Mouse (Mus musculus) fibroblast of lung, adult 2 months (primary cell): ENCODE data around the gene Nipbl.
"Not testable (repeated sequence)": the region's sequence is repeated elsewhere in the genome, so short reads cannot be mapped to it uniquely, and the experiment has no call there.

ENCODE experiments used
- DNase-seq: peaks from one replicate; pipeline ENCODE4 v3.0.0-alpha.2; 2011; ENCODE audit warnings: low read depth

Nipbl gene

GRCm38 (mm10) chr15:8291251-8291650 is 153.0 kb downstream of the Nipbl start:
- DNase-seq, result no peak

GRCm38 (mm10) chr15:8282155-8282554 is 162.1 kb downstream of the Nipbl start:
- DNase-seq, result no peak

DNA sequence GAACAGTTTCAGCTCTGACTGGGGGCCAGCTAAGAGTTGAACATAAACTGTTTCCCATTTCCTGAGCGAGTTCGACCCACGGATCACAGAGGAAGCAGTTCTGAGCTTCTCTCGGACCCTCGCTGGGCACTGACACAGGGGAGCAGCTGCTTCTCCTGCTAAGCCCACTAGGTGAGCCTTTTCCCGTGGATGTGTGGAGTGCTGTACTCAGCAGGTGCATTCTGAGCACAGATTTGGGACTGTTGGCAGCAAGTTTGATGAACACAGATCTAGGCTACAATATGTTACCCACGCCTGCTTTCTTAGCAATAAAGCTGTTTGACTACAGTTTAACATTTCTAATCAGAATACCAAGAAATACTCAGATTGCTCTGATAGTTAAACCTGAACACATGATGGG is 162.6 kb downstream of the Nipbl start:
- DNase-seq, result no peak

DNA sequence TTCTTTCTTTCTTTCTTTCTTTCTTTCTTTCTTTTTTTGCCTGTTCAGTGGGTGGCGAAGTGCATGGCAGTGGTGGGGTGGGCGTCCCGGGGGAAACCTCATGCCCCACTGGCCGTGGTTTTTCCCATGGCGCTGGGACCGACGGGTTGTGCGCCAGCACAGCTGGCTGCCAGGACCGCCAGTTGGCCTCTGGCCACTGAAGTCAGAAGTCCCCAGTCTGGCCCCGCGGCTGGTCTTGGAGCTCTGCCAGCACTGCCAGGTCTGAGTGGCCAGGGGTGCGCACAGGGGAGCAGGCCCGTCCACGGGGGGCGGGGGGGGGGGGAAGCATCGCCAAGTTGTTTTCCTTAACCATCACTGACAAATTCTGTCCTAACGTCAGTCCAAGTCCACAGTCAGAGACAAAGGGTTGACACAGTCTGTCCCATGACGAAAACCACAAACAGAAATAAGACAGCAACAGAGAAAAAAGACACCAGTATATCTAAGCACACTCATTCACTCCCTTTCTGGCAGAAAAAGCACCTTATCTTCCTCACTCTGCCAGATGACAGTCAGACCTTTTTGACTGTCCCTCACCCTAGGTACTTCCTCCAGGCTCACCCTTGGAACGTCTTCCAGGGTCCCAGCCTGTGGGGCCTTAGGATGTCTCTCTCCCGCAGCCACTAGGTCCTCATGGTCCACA is 164.2 kb downstream of the Nipbl start:
- peak; percentile 36 for DNase-seq

DNA sequence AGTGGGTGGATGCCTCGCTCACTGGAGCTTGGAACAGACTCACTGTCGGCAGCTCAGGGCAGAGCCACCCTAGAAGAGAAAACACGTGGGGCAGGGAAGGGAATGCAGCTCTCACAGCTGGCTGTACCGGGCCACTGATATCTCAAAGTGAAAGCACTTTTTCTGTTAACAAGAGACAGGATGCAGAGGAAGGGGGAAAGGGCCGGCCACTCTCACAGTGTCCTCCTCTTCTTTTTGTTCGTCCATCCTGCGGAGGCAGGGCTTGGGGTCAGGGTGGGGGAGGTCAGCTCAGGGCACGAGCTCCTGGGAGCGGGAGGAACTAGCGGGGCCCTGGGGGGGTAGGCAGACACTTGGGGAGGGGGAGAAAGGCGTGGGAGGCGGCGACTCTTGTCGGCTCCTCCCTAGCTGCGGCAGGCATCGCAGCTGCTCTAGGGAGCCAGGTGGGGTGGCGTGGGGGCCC is 164.9 kb downstream of the Nipbl start:
- no peak for DNase-seq

- DNase-seq, result not testable (repeated sequence)
Measured at GRCm38 (mm10) chr15:8277916-8278315, 166.3 kb downstream of the Nipbl start.

GRCm38 (mm10) chr15:8271952-8272351 is 172.3 kb downstream of the Nipbl start:
- no peak for DNase-seq

DNA sequence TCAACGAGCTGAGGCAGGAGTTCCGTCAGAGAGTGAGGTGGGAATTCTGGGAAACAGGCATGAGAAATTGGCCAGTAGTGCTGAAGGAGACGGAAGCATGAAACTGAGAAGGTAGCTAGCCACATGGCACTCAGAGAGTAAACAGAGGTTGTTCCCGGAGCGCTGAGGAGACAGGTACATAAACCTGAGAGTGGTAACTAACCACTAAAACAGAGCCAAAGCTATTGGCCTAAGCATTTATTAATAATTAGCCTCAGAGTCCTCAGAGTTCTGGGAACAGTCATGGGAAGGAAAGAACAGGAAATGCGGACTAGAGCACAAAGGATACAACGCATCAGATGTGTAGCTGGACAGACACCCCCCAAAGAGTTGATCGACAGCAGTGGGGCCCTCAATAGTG is 176.0 kb downstream of the Nipbl start:
- no peak for DNase-seq

GRCm38 (mm10) chr15:8267211-8267610 is 177.1 kb downstream of the Nipbl start:
- no peak for DNase-seq

- DNase-seq, result no peak
Measured at GRCm38 (mm10) chr15:8265946-8266345, 178.3 kb downstream of the Nipbl start.
